Mouse (Mus musculus): ENCODE results near the gene Cstf3. TPM values are rescaled to one million over a fixed set of nuclear protein-coding genes. Genes with fewer than 3 reads are reported as not detected.

Cstf3 gene
- total and polyA plus RNA-seq, 2 experiments from 2014 or later = 6.4 to 37.3 TPM

GRCm38 (mm10) chr2:104578021-104578420 is 12.3 kb upstream of the Cstf3 start:
- 65% methylated on average over 5 of the region's 5 CpGs for WGBS
- ATAC-seq (ENCODE audit: insufficient read depth, low read depth) = no peak
- no peaks in the 10 kb centered on the region for H3K27me3 ChIP-seq (ENCODE audit: control insufficient read depth, insufficient read depth, low read length)
- H3K36me3 ChIP-seq (replicated peaks; ENCODE audit: control insufficient read depth, insufficient read depth, low read length) = no peaks in the 10 kb centered on the region
- H3K9me3 ChIP-seq (replicated peaks; ENCODE audit: control insufficient read depth, low read length) = no peaks in the 10 kb centered on the region; the same call in 1 of the 2 replicates
- no peak for DNase-seq (ENCODE audit: low spot score)
- TF ChIP-seq EP300 (IDR thresholded peaks at IDR 0.05; ENCODE audit: low read depth) = no peak
- no peak for TF ChIP-seq CTCF (IDR thresholded peaks at IDR 0.05; ENCODE audit: low read depth)
- no peak overlapping the region for H3K4me3 ChIP-seq (ENCODE audit: low read depth, low read length)
- H3K27ac ChIP-seq (ENCODE audit: low read depth) = no peak overlapping the region
- H3K4me2 ChIP-seq (ENCODE audit: low read depth, low read length) = no peak overlapping the region
- H3K9ac ChIP-seq (replicated peaks; ENCODE audit: low read depth, low read length) = no peak overlapping the region
- H3K4me1 ChIP-seq (ENCODE audit: control insufficient read depth, insufficient read depth) = no peaks in the 10 kb centered on the region; the same call in 1 of the 2 replicates

- Histone ChIP-seq H3K9ac (replicated peaks; ENCODE audit: low read depth, low read length) (no peak overlapping the region), H3K36me3 (replicated peaks; ENCODE audit: control insufficient read depth, insufficient read depth, low read length) (no peaks in the 10 kb centered on the region), H3K9me3 (replicated peaks; ENCODE audit: control insufficient read depth, low read length) (no peaks in the 10 kb centered on the region), H3K27me3 (ENCODE audit: control insufficient read depth, insufficient read depth, low read length) (no peaks in the 10 kb centered on the region), H3K4me1 (ENCODE audit: control insufficient read depth, insufficient read depth) (no peaks in the 10 kb centered on the region; the same call in 1 of the 2 replicates), H3K27ac (ENCODE audit: low read depth) (no peak overlapping the region), H3K4me3 (ENCODE audit: low read depth, low read length) (no peak overlapping the region), H3K4me2 (ENCODE audit: low read depth, low read length) (no peak overlapping the region)
- DNase-seq (ENCODE audit: low spot score) (no peak), ATAC-seq (ENCODE audit: insufficient read depth, low read depth) (no peak)
- TF ChIP-seq CTCF (IDR thresholded peaks at IDR 0.05; ENCODE audit: low read depth) = no peak
- TF ChIP-seq EP300 (IDR thresholded peaks at IDR 0.05; ENCODE audit: low read depth) = no peak
- 73% methylated on average over 5 of the region's 5 CpGs for WGBS
Observed at GRCm38 (mm10) chr2:104578836-104579604, 11.3 kb upstream of the Cstf3 start.

GRCm38 (mm10) chr2:104579784-104580446 is 10.4 kb upstream of the Cstf3 start:
- Histone ChIP-seq H3K4me1 (ENCODE audit: control insufficient read depth, insufficient read depth) (no peaks in the 10 kb centered on the region; the same call in 1 of the 2 replicates), H3K9ac (replicated peaks; ENCODE audit: low read depth, low read length) (no peak overlapping the region), H3K9me3 (replicated peaks; ENCODE audit: control insufficient read depth, low read length) (no peaks in the 10 kb centered on the region), H3K36me3 (replicated peaks; ENCODE audit: control insufficient read depth, insufficient read depth, low read length) (no peaks in the 10 kb centered on the region), H3K27ac (ENCODE audit: low read depth) (no peak overlapping the region), H3K27me3 (ENCODE audit: control insufficient read depth, insufficient read depth, low read length) (no peaks in the 10 kb centered on the region), H3K4me2 (ENCODE audit: low read depth, low read length) (no peak overlapping the region), H3K4me3 (ENCODE audit: low read depth, low read length) (no peak overlapping the region)
- ATAC-seq (ENCODE audit: insufficient read depth, low read depth) (no peak), DNase-seq (ENCODE audit: low spot score) (no peak)
- WGBS = 86% methylated on average over 7 of the region's 7 CpGs
- TF ChIP-seq CTCF (IDR thresholded peaks at IDR 0.05; ENCODE audit: low read depth) = no peak
- no peak for TF ChIP-seq EP300 (IDR thresholded peaks at IDR 0.05; ENCODE audit: low read depth)

- ATAC-seq (ENCODE audit: insufficient read depth, low read depth) (peak; percentile 41; the same call in 1 of the 2 replicates), DNase-seq (ENCODE audit: low spot score) (peak; percentile 16)
- Histone ChIP-seq H3K36me3 (replicated peaks; ENCODE audit: control insufficient read depth, insufficient read depth, low read length) (no peaks in the 10 kb centered on the region), H3K4me1 (ENCODE audit: control insufficient read depth, insufficient read depth) (no peaks in the 10 kb centered on the region; the same call in 1 of the 2 replicates), H3K9me3 (replicated peaks; ENCODE audit: control insufficient read depth, low read length) (no peaks in the 10 kb centered on the region), H3K27ac (ENCODE audit: low read depth) (peak overlapping the region; percentile 52), H3K4me3 (ENCODE audit: low read depth, low read length) (no peak overlapping the region), H3K4me2 (ENCODE audit: low read depth, low read length) (no peak overlapping the region), H3K9ac (replicated peaks; ENCODE audit: low read depth, low read length) (no peak overlapping the region), H3K27me3 (ENCODE audit: control insufficient read depth, insufficient read depth, low read length) (no peaks in the 10 kb centered on the region)
- no peak for TF ChIP-seq CTCF (IDR thresholded peaks at IDR 0.05; ENCODE audit: low read depth)
- TF ChIP-seq EP300 (IDR thresholded peaks at IDR 0.05; ENCODE audit: low read depth) = no peak
- 41% methylated on average over 9 of the region's 9 CpGs for WGBS
Observed at GRCm38 (mm10) chr2:104581281-104581879, 8.9 kb upstream of the Cstf3 start.

GRCm38 (mm10) chr2:104583032-104583431 is 7.3 kb upstream of the Cstf3 start:
- Histone ChIP-seq H3K36me3 (replicated peaks; ENCODE audit: control insufficient read depth, insufficient read depth, low read length) (no peaks in the 10 kb centered on the region), H3K4me1 (ENCODE audit: control insufficient read depth, insufficient read depth) (no peaks in the 10 kb centered on the region; the same call in 1 of the 2 replicates), H3K4me2 (ENCODE audit: low read depth, low read length) (no peak overlapping the region), H3K27me3 (ENCODE audit: control insufficient read depth, insufficient read depth, low read length) (no peaks in the 10 kb centered on the region), H3K9me3 (replicated peaks; ENCODE audit: control insufficient read depth, low read length) (no peaks in the 10 kb centered on the region), H3K4me3 (ENCODE audit: low read depth, low read length) (no peak overlapping the region), H3K27ac (ENCODE audit: low read depth) (no peak overlapping the region), H3K9ac (replicated peaks; ENCODE audit: low read depth, low read length) (no peak overlapping the region)
- DNase-seq (ENCODE audit: low spot score) = no peak
- WGBS = 81% methylated on average over 6 of the region's 6 CpGs
- no peak for ATAC-seq (ENCODE audit: insufficient read depth, low read depth)
- no peak for TF ChIP-seq CTCF (IDR thresholded peaks at IDR 0.05; ENCODE audit: low read depth)
- TF ChIP-seq EP300 (IDR thresholded peaks at IDR 0.05; ENCODE audit: low read depth) = no peak

Data from heart, postnatal 0 days (tissue).